Mouse (Mus musculus) WW6 (cell line): ENCODE measurements at regions not wholly inside any gene's neighbourhood (a gene's known extent, or its start where the extent isn't known, plus 50 kb on each side); places are given as distances from the start of the nearest gene placed in this dataset.
"Not testable (repeated sequence)": the region's sequence is repeated elsewhere in the genome, so short reads cannot be mapped to it uniquely, and the experiment has no call there.

ENCODE experiments used
- DNase-seq: peaks from one replicate; pipeline ENCODE4 v3.0.0-alpha.2; 2013; ENCODE audit warnings: low read depth, low spot score

DNA sequence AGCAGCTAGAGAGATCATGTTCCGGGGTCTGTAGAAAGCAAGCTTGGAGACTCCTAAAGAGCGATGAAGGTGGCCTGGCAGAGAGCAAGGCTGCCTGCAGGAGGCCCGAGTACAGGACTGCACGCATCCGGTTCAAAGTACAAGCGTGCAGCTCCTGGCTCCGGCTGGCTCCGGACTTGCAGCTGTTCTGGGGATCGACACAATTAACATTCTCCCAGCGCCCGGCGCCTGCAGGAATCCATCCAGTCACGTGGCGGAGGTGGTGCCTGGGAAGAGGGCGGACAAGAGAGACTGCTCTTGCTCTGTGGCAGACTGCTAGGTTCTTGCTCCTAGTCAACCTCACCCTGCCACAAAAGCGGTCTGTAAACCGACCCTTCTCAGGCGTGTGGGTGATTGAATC, 86.9 kb downstream of the Bdh1 start:
- DNase-seq = peak; percentile 73

DNA sequence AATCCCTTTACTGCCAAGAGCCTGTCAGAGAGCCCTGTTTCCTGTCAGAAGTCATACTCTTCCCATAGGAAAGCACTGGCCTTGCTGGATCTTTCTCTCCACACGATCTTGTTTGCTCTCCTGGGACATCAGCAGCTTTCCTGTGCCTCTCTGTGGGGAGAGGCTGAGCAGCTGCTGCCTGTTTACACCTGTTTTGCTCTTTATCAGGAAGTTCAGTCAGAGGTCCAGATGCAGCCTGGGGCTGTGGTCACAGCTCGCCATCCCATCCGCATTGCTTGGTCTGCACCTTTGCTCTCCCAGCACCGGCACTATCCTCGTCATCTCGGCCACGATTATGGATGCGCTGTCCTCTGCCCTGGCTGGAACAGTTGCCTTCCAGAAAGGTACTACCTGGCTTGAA, 88.0 kb downstream of the Bdh1 start:
- no peak for DNase-seq

DNA sequence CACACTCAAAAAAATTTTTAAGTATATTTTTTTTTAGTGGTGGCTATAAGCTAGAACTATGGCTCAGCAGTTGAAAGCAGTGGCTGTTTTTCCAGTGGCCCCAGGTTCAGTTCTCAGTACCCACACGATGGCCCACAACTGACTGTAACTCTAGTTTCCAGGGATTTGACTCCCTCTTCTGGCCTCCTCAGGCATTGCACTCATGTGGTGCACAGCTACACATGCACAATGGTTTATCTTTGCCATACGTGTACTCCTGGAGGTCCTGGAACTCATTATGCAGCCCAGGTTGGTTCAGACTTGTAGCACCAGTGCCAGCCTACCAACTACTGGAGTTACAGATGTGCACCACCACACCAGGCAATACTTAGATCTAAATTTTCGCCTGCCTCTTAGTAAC, 96.7 kb downstream of the Bdh1 start:
- no peak for DNase-seq

DNA sequence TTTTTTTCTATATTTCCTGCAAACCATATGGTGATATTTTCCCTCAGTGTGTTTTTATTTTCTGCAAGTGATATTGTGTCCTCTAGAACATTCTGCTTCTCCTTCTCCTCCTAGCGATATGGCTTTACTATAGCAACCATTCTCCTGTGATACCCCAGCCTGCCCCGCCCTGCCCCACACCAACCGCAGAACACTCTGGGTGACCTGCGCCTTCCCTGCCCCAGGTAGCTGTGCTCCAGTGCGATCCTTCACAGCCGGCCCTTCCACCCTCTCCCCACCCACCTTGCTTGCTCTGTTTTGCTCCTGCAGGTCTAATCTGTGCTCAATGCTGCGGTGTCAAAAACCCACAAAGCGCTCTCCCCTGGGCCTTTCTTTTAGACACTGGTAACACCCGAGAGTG, 98.0 kb downstream of the Bdh1 start:
- DNase-seq = no peak

DNA sequence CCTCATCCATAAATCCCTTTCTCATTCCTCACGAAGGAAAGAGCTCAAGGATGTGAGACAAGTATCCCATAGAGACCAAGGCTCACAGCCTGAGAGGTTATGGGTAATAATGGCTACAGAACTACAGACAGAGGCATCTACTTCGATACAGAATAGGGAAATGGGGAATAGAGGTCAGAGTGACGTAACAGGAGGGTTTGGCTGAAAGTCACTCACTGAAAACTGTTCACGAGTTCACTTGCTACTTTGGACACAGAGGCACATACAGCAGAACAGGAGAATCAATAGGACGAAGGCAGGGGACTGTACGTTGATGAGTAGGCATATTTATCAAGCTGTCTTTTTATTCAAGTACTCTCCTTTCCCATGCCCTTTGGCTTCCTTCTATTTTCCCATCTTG, 99.7 kb downstream of the Bdh1 start:
- no peak for DNase-seq

DNA sequence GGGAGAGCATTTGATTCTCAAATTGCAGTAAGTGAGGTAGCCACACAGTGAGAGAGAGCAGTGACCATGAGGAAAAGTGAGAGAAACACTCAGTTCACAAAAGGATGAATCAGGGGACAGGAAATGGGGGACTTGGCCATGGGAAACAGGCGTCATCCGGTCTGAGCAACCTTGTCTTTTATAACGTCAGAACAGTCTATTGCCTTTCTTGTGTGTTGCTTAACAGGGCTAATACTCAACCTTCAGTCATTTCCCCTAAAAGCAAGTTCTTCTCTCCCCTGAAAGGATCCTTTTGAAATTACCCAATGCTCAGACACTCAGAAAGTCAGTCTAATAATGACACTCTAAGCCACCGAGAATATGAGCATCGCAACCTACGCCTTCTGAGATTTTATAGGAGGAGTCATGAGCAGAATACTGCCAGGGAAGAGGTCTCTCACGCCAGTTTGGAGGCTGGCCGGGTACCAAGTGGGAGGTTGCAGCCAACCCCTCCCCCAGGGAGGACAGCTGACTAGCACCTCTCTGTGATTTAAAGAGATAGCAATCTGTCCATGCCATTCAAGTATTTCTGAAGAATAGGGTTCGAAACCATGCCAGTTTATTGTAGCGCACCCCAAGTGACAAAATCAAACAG, 104.7 kb downstream of the Bdh1 start:
- DNase-seq = no peak

DNA sequence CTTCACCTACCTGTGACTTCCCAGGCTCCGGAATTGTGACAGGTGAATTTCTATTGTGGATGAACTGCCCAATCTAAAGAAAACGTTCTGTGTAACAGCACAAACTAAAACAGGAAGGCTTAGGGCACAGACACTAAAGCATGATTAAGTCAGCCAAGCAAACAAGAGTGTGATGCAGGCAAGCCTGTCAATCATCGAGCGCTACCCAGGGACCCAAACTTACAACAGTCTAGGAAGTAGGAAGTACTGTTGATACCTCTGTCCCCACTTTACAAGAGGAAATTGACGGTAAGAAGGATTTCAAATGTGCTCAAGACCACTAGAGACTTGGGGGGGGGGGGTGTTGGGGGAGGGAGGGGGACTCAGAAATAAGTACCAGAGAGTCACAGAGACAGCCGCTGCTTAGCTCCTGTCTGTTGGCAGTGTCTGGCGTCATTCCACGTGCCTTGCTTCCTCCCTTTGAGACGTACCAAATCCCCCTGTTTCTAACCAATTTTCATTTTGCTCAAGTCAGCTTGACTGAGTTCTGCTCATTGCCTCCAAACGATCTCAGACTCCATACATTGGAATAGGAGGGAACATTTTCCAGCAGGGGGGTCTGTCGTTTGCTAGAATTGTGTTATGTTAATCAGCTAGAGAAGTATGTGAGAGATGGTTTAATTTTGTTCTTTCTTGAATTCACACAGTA, 106.7 kb downstream of the Bdh1 start:
- DNase-seq = no peak

DNA sequence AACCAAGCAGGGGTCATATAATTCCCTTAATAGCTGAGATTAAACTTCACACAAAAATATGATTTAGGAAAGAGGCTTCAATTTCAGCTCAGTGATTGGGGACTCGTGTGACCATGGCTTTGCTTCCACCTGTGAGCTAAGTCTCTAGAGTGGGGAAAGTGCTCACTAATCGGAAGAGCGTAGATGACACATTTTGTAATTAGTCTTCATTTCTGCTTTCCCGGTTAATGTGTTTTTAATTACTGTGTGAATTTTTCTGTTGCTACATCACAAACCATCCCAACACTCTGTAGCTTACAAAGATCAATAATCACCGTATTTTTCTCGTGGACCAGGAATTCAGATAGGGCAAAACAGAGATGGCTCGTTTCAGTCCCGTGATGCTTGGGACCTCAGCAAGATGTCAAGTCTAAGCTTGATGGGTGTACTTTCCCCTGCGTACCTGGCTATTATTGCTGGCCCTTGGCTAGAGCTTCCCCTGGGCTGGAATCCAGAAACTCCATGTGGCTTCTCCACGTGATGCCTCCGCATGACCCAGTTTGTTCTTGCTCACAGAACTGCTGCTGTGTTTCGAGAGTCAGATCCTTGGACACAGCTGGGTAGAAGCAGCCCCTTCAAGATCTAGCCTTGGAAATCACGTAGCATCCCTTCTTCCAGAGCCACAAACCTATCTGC, 107.3 kb downstream of the Bdh1 start:
- no peak for DNase-seq

DNA sequence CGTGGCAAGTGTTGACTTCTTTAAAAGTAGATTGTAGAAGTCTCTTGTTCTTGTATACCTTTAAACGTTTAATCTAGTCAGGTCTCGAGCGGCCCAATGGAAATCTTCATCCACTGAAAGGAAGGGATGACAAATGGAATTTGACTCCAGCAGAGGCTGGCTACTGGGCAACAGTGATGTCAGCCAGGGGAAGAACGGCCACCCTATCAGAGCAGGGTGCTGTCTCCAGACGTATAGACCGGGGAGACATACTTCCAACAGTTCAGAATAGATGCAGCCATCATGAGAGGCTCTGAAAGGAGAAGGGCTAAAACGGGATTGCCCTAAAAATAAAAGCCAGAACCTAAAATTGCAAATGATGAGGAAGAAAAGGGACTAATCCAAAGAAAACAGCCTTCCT, 108.0 kb downstream of the Bdh1 start:
- no peak for DNase-seq

DNA sequence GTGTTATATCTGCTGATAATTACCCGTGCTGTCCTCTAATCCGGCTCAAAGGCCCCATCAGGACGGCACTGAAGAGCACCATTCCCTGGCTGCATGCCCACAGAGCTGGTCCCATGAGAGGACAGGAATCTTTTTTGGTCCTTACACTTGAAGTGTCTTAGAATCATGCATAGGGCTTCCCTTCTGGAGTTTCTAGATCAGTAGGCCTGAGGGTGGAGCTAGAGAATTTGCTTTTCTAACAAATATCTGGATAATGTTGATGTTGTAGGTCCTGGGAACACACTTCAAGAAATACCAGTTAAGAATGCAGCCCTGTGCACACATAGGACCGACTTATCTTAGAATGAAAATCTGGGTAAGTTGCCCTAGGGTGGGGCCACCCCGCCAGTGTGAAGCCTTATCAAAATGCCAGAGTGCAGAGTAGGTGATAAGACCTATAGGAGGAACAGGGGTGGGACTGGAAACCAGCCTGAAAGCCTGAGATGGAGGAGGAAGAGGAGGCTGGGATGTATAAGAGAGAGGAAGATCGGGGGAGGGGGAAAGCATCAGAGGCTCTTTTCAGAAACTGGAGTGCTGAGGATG, 111.2 kb downstream of the Bdh1 start:
- no peak for DNase-seq

DNA sequence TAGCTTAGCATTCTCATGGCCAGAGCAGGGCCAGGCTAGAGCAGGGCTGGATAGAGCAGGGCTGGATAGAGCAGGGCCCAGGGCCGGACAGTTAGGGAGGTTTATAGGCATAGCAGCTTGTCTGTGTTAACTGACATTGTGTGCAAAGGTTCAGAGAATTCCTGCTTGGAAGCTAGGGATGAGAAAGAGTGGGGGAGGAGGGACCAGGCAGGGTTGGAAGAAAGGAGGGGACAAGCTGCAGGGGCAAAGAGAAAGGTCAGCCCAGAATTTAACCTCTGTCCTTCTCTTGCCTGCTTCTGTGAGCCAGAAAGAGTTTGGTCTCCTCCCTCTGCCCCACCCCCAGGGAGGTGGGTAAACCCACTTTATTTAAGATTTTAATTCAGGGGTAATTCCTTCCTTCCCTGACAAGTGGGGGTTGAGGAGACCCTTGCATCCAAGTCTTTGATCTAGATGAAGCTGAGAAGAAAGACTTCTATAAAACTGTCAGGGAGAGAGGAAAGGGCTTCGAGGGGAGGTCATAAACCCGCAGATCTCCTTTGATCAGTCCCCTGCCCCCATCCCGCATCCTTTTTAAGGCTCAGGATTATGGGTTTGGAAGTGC, 112.9 kb downstream of the Bdh1 start:
- DNase-seq = no peak

DNA sequence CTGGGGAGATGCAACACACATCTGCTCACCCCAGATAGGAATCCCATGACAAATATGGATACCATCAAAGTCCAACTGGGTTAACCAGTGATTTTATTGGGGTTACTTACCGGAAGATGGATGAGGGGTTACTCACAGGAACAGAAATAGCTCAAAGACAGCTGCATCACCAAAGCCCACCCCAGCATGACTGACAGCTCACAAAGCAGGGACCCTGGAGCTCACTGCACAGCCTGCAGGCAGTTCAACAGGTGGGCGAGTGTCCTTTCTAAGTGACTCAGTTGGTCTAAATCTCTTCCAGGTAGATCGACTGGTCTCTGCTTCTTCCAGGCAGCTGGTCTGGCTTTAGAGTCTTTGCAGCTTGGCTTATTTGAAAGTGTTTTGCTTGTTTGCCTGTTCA, 114.2 kb downstream of the Bdh1 start:
- DNase-seq = no peak

DNA sequence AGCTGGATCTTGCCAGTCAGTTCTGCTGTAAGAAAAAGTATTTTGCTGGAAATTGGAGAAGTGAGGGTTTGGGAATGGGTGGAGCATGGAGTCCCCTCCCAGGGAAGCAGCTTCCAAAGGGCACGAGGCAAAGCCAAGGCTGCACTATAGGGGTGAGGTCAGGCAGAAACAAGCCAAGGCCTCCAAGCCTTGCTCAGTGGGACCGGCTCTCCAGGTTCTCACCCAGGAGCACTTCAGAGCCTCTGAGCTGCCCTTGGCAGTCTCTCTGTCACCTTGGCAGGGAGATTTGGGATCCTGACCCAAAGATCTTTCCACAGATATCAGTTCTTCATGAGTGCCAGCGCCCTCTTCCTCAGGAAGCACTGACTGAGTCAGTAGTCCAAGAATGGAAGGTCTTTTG, 116.5 kb downstream of the Bdh1 start:
- DNase-seq = no peak

DNA sequence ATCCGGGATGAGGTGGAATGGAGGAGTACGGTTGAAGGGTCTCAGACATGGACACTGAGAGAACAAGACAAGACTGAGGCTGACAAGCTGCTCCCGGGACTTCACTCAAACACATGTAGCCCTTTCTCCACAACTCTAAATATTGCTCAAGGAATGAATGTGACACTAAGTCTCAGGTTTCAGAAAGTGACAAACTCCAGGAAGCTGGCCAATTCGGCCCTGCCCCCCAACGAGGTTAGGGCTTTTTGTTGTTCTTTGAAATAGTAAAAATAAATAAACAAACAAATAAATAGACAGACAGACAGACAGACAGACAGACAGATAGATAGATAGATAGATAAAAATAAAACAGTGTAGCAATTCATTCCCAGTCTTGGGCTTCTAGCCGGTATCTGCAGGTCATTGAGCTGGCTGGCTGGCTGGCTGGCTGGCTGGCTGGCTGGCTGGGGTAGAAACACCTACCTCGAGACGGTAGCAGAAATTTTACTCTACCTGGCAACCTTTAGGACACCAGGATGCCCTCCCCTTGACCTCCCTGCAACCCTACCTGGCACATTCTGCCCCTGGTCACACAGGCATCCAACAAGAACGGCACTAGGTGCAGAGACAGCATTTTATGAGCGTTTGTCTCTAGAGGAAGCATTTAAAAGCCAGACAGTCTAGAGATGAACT, 119.6 kb upstream of the Dlg1 start:
- DNase-seq = no peak

DNA sequence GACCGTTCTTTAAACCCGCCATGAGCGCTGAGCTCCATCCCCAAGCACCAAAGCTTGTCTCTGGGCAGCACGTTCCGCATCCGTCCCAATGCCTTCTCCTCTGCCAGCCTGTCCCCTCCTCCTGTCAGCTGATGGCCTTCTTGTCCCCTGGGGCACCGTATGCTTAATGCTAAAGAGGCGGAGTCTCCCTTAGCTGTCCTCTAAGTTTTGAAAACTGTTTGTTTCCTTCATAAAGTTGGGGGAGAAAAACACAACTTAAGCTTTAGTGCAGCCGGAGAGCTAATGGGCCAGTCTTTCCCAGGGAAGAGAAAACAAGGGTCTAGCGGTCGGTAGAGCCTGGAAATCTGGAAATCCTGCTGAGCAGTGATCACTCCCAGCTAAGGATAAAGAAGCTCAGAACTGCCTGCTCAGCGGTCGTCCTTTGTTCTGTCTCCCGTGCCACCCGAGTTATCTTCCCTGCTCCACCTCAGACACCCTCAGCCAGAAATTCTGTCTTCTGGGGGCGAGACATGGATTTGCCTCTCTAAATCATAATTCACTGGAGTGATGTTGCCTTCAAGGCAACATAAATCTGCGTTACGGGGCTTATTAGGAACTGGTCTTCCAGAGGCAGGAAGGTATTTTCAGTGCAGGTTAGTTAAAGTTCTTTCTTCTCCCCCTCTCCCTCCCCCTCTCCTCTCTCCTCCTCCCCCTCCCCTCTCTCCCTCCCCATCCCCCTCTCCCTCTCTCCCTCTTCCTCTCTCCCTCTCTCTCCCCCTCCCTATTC, 117.0 kb upstream of the Dlg1 start:
- no peak for DNase-seq

DNA sequence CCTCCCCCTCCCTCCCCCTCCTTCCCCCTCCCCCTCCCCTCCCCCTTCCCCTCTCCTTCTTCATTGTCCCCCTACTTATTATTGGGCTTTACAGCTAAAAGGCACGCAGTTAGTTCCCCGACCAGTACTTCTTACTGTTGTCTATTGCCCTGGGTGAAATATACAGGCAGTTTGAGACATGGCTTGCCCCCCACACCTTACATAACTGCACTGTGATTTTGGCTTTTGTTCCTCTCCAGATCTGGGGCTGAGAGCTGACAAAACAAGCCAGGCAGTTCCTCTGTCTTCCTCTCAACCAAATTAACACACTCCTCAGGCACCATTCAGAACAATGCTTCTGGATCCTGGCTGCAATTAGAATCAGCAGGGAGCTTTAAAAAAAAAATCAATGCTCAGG, 116.4 kb upstream of the Dlg1 start:
- DNase-seq = no peak

DNA sequence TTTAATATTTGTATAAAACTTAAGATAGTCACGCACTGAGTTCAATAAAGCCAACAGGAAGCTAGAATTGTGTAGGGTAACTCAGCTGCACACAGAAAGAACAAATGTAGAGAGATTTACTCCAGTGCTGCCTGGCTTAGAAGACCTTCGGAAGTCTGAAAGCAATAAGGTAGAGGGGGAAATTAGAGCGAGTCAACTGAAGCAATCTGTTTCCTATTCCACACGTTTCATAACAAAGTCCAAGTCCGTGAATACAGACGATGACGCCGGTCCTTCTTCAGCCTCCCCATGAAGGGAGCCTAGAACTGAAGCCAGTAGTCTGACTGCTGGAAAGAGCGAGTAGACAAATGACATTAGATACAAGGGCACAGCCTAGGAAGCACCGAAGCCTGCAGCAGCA, 115.9 kb upstream of the Dlg1 start:
- DNase-seq = no peak

DNA sequence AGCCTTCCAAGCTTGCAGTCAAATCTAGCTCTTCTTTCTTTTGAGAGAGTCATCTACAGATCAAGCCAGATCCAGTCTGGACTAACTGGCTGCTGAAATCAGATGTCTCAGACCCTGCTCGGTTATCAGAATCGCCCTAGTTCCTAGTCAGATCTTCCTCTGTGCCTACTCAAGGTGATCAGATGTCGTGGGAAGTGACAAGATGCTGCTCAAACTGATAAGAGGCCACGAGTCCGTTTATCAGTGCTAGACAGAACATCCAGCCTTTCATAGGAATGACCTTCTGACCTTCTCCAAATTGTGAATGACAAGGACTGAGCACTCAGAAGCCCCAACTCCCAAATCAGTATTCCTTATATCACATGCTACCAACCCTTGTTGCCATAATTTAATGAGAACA, 113.3 kb upstream of the Dlg1 start:
- DNase-seq = no peak

DNA sequence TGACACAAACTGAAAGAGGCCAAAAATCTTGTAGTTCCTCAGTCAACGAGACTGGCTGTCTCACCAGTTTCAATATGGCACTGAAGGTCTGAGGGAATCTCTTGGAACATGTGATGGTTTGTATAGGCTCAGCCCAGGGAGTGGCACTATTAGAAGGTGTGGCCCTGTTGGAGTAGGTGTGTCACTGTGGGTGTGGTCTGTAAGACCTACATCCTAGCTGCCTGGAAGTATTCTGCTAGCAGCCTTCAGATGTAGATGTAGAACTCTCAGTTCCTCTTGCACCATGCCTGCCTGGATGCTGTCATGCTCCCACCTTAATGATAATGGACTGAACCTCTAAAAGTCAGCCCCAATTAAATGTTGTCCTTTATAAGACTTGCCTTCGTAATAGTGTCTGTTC, 112.7 kb upstream of the Dlg1 start:
- not testable (repeated sequence) for DNase-seq

DNA sequence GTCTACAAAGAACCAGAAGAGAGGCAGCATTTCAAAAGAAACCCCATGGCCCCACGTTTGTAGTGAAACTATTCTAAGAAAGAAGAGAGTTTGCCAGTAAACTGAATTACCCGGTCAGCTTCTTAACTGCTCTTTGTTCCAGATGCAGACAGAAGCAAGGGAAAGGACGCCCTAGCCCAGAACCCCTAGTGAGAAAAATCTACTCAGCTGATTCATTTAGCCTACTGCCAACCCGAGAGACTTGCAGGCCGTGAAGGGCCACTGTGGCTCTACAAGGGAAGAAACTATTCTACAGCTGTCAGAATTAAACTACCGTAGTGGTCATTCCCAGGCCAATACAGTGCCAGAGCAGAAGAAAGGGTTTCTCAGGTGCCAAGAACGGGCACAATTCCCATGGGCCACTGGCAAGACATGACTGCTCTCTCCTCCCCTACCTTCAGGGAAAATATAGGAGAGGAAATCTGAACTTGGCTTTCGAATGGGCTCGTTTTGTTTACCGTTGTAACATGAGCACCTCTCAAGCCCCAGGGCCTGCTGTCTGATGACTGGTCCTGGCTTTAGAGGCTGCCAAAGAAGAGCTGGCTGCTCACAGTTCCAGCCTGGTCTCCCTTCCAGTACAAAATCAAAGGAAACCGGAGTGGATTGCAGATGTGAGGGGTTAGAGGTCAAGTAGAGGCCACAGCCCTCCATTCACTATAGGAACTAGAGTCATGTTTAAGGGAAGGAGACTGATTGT, 111.7 kb upstream of the Dlg1 start:
- no peak for DNase-seq
